Mouse (Mus musculus) liver, adult 2 months (tissue): ENCODE results near the gene Psmd7. TPM values are rescaled to one million over a fixed set of nuclear protein-coding genes. Genes with fewer than 3 reads are reported as not detected.

Experiments used
- DNase-seq: peaks from one replicate; pipeline ENCODE4 v3.0.0-alpha.2; 2011; ENCODE audit warnings: low read depth, low spot score; ENCODE audit errors: extremely low read depth
- H3K27ac ChIP-seq: fragments of 200-500 bp; replicated peaks from 2 replicates; pipeline ENCODE4 v1.5.1; 2012; ENCODE audit warnings: low read depth, mild to moderate bottlenecking, control low read depth, inconsistent platforms, low read length; ENCODE audit not compliant: insufficient read depth
- H3K27me3 ChIP-seq: fragments of 200-500 bp; 2 replicates; pipeline ENCODE4 v1.6.1; 2012; ENCODE audit warnings: mild to moderate bottlenecking, moderate library complexity, low read length, inconsistent platforms; ENCODE audit not compliant: control insufficient read depth, insufficient read depth
- H3K36me3 ChIP-seq: fragments of 200-500 bp; 2 replicates; pipeline ENCODE4 v1.6.1; 2012; ENCODE audit warnings: low read length, inconsistent platforms; ENCODE audit not compliant: control insufficient read depth, insufficient read depth
- H3K4me1 ChIP-seq: fragments of 200-500 bp; 2 replicates; pipeline ENCODE4 v1.6.1; 2011; ENCODE audit warnings: low read length; ENCODE audit not compliant: control insufficient read depth, insufficient read depth
- H3K4me3 ChIP-seq: fragments of 200-500 bp; 2 replicates; pipeline ENCODE4 v1.5.1; 2011; ENCODE audit warnings: low read depth, mild to moderate bottlenecking, control low read depth, low read length, moderate library complexity; ENCODE audit not compliant: insufficient read depth
- H3K79me2 ChIP-seq: fragments of 200-500 bp; 2 replicates; pipeline ENCODE4 v1.6.1; 2012; ENCODE audit warnings: inconsistent platforms, mild to moderate bottlenecking, low read length, moderate library complexity; ENCODE audit not compliant: control insufficient read depth, insufficient read depth
- H3K9ac ChIP-seq: fragments of 200-500 bp; 2 replicates; pipeline ENCODE4 v1.6.1; 2012; ENCODE audit warnings: low read depth, mild to moderate bottlenecking, control low read depth, inconsistent platforms, low read length
- CTCF ChIP-seq: fragments of 200-500 bp; IDR thresholded peaks from 2 replicates; pipeline ENCODE4 v1.5.1; 2011; ENCODE audit warnings: low read depth, low read length, control low read depth
- POLR2A ChIP-seq: fragments of 200-500 bp; IDR thresholded peaks from 2 replicates; pipeline ENCODE4 v1.6.1; 2011; ENCODE audit warnings: low read length, control low read depth; ENCODE audit not compliant: insufficient read depth; ENCODE audit errors: extremely low read depth
- WGBS: fragments of 180-500 bp; shearing (Covaris S2); methylation state at CpG from one replicate; pipeline ENCODE4 v1.1.7; 2018; 5-methylcytosine and 5-hydroxymethylcytosine counted together
- polyA plus RNA-seq: library from polyadenylated mRNA; depleted of rRNA; stranded (reverse); fragments of >200 nt; gene quantifications from 2 replicates; pipeline ENCODE4 v1.2.3, GENCODE M21; 2012
- total RNA-seq: library from RNA; depleted of rRNA; stranded (reverse); fragments of >200 nt; gene quantifications from 2 replicates; pipeline ENCODE4 v1.2.3, GENCODE M21; 2014

Gene Psmd7
- total and polyA plus RNA-seq, 2 experiments = 26.6 to 49.9 TPM

DNA sequence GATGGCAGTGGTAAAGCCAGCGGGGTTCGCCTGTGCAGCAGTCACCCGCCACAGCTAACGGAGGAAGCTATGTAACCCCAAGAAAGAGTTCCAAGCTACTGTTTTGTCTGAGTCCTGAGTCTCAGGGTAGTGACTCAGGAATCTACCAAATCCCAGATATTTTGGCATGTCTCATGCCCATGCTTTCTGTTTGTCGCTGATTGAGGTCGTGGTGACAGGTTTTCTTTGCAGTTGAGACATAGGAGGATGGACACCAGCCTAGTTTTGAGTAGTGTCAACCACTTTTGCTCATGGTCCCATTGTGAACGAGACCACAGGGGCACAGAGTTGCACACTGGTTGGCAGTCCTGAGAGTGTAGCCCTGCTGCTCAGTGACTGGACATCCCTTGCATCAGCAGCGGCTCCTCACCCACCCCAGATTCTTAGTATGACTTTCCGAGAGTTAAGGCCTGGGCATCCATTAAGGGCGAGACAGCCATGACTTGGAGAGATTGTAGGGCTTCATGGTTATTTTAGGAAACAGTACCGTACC, 42.6 kb downstream of the Psmd7 start:
- 95% methylated on average over 11 of the region's 11 CpGs for WGBS
- Histone ChIP-seq H3K27me3 (no peaks in the 10 kb centered on the region), H3K4me3 (no peak overlapping the region), H3K36me3 (peaks cover 1% of the 10 kb centered on the region), H3K79me2 (no peaks in the 10 kb centered on the region), H3K4me1 (no peaks in the 10 kb centered on the region), H3K27ac (no peak overlapping the region), H3K9ac (no peak overlapping the region)
- TF ChIP-seq CTCF (no peak), POLR2A (no peak)
- no peak for DNase-seq

DNA sequence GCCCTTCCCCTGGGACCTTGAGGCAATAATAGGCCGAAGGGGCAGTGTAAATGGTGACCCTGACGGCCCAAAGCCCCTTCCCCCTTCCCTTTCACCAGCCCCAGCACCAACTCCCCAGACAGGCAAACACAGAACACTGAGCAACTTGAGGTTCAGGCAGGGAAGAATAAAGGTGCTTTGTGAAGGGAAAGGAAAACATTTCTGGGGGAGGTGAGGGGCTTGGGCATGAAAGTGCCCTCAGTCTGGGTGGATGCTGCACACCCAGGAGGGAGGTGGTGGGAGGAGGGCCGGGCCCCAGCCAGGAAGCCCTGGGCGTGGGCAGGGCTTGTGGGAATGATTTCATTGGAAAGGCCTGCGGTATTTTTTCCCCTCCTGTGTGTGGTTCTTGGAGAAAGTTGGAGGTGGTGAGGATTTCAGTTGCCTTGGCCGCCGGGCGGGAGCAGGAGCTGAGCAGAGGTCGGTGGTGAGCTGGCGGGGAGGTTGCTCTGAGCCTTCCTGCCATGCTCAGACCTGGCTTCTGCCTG, 43.6 kb downstream of the Psmd7 start:
- H3K27ac ChIP-seq = no peak overlapping the region
- H3K4me3 ChIP-seq = no peak overlapping the region

DNA sequence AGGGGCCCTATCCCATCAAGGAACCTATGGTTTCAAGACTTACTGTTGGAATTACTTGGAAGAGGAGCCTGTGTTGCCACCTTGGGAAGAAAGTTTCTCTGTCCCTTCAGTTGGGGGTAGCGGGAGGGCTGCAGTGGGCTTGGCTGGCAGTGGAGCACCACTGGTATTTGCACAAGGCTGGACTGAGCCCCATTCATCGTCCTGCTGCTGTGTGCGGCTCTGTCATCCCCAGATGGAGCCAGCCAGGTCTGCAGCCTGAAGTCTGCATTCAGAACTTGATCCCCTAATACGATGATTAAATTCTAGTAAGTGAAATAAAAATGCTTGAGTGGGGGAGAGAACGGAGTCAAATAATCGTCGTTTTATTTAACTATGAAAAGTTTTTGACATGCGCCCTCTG, 44.1 kb downstream of the Psmd7 start:
- Histone ChIP-seq H3K4me1 (no peaks in the 10 kb centered on the region), H3K27ac (no peak overlapping the region), H3K36me3 (no peaks in the 10 kb centered on the region; the same call in 1 of the 2 replicates), H3K4me3 (no peak overlapping the region), H3K79me2 (no peaks in the 10 kb centered on the region), H3K27me3 (no peaks in the 10 kb centered on the region), H3K9ac (no peak overlapping the region)
- 92% methylated on average over 8 of the region's 8 CpGs for WGBS
- DNase-seq = no peak
- TF ChIP-seq POLR2A = no peak
- no peak for TF ChIP-seq CTCF

More for the DNA sequence above, 43.6 kb downstream of the Psmd7 start:
- Histone ChIP-seq H3K79me2 (no peaks in the 10 kb centered on the region), H3K36me3 (peaks cover under 1% of the 10 kb centered on the region), H3K4me1 (no peaks in the 10 kb centered on the region), H3K9ac (no peak overlapping the region), H3K27me3 (no peaks in the 10 kb centered on the region)
- TF ChIP-seq CTCF (no peak), POLR2A (no peak)
- 83% methylated on average over 10 of the region's 10 CpGs for WGBS
- no peak for DNase-seq

GRCm38 (mm10) chr8:107543714-107544113, 44.5 kb downstream of the Psmd7 start:
- no peak for DNase-seq
- no peak overlapping the region for H3K27ac ChIP-seq
- H3K79me2 ChIP-seq = no peaks in the 10 kb centered on the region
- H3K36me3 ChIP-seq = no peaks in the 10 kb centered on the region; the same call in 1 of the 2 replicates
- H3K4me3 ChIP-seq = no peak overlapping the region
- no peak overlapping the region for H3K9ac ChIP-seq
- H3K4me1 ChIP-seq = no peaks in the 10 kb centered on the region
- H3K27me3 ChIP-seq = no peaks in the 10 kb centered on the region
- 95% methylated on average over 11 of the region's 11 CpGs for WGBS
- no peak for TF ChIP-seq CTCF
- TF ChIP-seq POLR2A = no peak

DNA sequence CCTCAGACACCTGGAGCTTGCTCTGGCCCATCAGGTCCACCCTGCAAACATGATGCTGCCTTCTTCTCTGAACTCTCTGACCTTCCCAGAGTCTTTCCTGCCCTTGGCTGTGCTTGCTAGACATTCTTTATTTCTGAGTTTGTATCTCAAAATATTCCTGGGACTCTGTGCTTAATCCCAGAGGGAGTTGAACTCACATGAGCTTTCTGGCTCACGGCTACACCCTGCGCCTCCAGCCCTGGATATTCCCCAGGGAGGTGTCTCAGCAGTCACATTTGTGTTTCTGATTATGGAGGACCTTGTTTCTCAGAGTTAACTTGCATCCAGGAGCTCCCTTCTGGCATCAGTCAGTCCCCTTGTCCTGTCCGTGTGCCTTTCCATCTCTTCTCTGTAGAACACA, 46.1 kb downstream of the Psmd7 start:
- no peak for DNase-seq
- TF ChIP-seq CTCF = no peak
- no peak for TF ChIP-seq POLR2A
- no peak overlapping the region for H3K27ac ChIP-seq
- WGBS = 91% methylated on average over 3 of the region's 3 CpGs
- H3K4me1 ChIP-seq = no peaks in the 10 kb centered on the region
- no peak overlapping the region for H3K9ac ChIP-seq
- H3K36me3 ChIP-seq = no peaks in the 10 kb centered on the region; the same call in 1 of the 2 replicates
- no peaks in the 10 kb centered on the region for H3K27me3 ChIP-seq
- no peak overlapping the region for H3K4me3 ChIP-seq
- no peaks in the 10 kb centered on the region for H3K79me2 ChIP-seq

DNA sequence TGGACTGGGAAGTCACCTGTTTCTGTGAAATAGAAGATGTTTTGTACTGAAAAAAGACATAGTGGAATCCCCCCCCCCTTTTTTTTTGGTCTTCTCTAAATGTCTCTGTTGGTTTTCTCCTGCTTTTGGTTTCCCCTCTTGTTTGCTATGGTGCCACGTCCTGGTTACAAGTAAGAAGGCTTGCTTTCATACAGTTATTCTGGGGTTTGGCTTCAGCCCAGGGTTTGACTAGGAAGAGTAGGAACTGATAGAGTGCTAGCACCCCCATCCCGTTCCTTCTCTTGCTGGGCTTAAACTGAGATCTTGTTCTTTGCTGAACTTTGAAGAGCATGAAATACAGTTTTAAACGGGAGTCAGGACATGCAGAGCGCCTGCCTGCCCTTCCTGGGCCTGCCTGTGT, 46.9 kb downstream of the Psmd7 start:
- Histone ChIP-seq H3K79me2 (no peaks in the 10 kb centered on the region), H3K9ac (no peak overlapping the region), H3K27me3 (no peaks in the 10 kb centered on the region), H3K36me3 (no peaks in the 10 kb centered on the region; the same call in 1 of the 2 replicates), H3K4me1 (no peaks in the 10 kb centered on the region), H3K27ac (no peak overlapping the region), H3K4me3 (no peak overlapping the region)
- DNase-seq = no peak
- TF ChIP-seq POLR2A (no peak), CTCF (no peak)
- 86% methylated on average over 4 of the region's 4 CpGs for WGBS
